13 mouse cellular contexts compared by ENCODE assay signal in the genomic region with DNA sequence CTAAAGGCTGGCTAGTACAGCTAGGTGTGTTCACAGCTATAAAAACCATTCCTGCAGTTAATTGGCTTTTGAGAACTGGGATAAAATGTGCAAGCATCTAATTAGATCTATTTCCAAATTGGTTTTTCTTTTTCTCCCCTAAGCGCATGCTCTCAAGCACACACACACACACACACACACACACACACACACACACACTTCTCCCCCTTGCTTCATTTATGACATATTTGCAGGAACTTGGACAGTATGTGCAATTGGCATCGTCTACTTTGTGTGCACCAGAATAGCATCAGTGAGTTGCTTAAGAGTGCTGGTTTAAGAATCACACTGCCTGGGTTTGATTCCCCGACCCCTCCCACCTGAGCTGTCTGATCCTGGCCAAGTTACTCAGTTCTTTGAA.
DNase-seq lines count a peak whose midpoint lies in the region; ATAC-seq and TF ChIP-seq lines count a peak whose summit lies in the region.
"Had no signal": no experiment of that assay in that cellular context is flagged by ENCODE, and none has a peak within 500 bp of the region (broad histone marks: within the 10 kb centered on the region; RNA-seq: fewer than 3 reads in every experiment).

No protein-coding gene starts in this region.

- ATAC-seq in cerebellum, adult (ENCODE audit: insufficient number of reproducible peaks, low FRiP score, low TSS enrichment) = no peak
- no peak for ATAC-seq in hindbrain, embryonic 15.5 days (ENCODE audit: low FRiP score, low read depth)
- no peak for ATAC-seq in hindbrain, embryonic 12.5 days (ENCODE audit: low FRiP score)
- ATAC-seq in neural tube, embryonic 13.5 days (ENCODE audit: low read depth) = 0 out of 2 replicates have a peak, but pooled peaks have one; percentile 13
- ATAC-seq in neural tube, embryonic 14.5 days (ENCODE audit: low read depth) = peak; percentile 13; the same call in 1 of the 2 replicates
- ATAC-seq: intestine, embryonic 16.5 days; liver, embryonic 12.5 days had no signal

- H3K9ac ChIP-seq in hindbrain, embryonic 15.5 days = no peak overlapping the region
- H3K9ac ChIP-seq in hindbrain, embryonic 12.5 days = no peak overlapping the region
- H3K9ac ChIP-seq in neural tube, embryonic 13.5 days = no peak overlapping the region
- no peak overlapping the region for H3K9ac ChIP-seq in neural tube, embryonic 14.5 days (replicated peaks; ENCODE audit: low read depth, low read length)
- H3K9ac ChIP-seq: liver, embryonic 12.5 days had no signal

- 23% methylated on average over 3 of the region's 3 CpGs for WGBS in cerebellum, adult 2 months
- WGBS in hindbrain, embryonic 15.5 days = 60% methylated on average over 3 of the region's 3 CpGs
- WGBS in hindbrain, embryonic 12.5 days = 87% methylated on average over 3 of the region's 3 CpGs
- 72% methylated on average over 3 of the region's 3 CpGs for WGBS in neural tube, embryonic 13.5 days
- WGBS in neural tube, embryonic 14.5 days = 66% methylated on average over 3 of the region's 3 CpGs

- H3K4me2 ChIP-seq in hindbrain, embryonic 15.5 days = no peak overlapping the region
- no peak overlapping the region for H3K4me2 ChIP-seq in hindbrain, embryonic 12.5 days (replicated peaks)
- H3K4me2 ChIP-seq in neural tube, embryonic 13.5 days = no peak overlapping the region
- no peak overlapping the region for H3K4me2 ChIP-seq in neural tube, embryonic 14.5 days (ENCODE audit: low read depth, low read length)
- H3K4me2 ChIP-seq: liver, embryonic 12.5 days had no signal

- peaks cover 21% of the 10 kb centered on the region; the same call in 1 of the 2 replicates for H3K4me1 ChIP-seq in cerebellum, adult 2 months (ENCODE audit: control insufficient read depth, insufficient read depth, low read length)
- H3K4me1 ChIP-seq in hindbrain, embryonic 15.5 days (replicated peaks) = peaks cover 33% of the 10 kb centered on the region
- H3K4me1 ChIP-seq in hindbrain, embryonic 12.5 days = peaks cover 11% of the 10 kb centered on the region
- peaks cover 59% of the 10 kb centered on the region for H3K4me1 ChIP-seq in neural tube, embryonic 13.5 days (replicated peaks)
- H3K4me1 ChIP-seq in neural tube, embryonic 14.5 days (ENCODE audit: control insufficient read depth, insufficient read depth, low read length) = peaks cover 14% of the 10 kb centered on the region; the same call in 1 of the 2 replicates
- H3K4me1 ChIP-seq: liver, embryonic 12.5 days had no signal

- H3K27me3 ChIP-seq in cerebellum, adult 2 months (ENCODE audit: control insufficient read depth, insufficient read depth, low read length) = no peaks in the 10 kb centered on the region
- H3K27me3 ChIP-seq in hindbrain, embryonic 15.5 days = no peaks in the 10 kb centered on the region
- H3K27me3 ChIP-seq in hindbrain, embryonic 12.5 days = no peaks in the 10 kb centered on the region
- H3K27me3 ChIP-seq in neural tube, embryonic 13.5 days = no peaks in the 10 kb centered on the region
- H3K27me3 ChIP-seq in neural tube, embryonic 14.5 days (ENCODE audit: control insufficient read depth, insufficient read depth, low read length) = no peaks in the 10 kb centered on the region
- H3K27me3 ChIP-seq: liver, embryonic 12.5 days had no signal

- H3K4me3 ChIP-seq in cerebellum, adult 2 months (replicated peaks; ENCODE audit: insufficient read depth, low read depth, low read length) = no peak overlapping the region
- no peak overlapping the region for H3K4me3 ChIP-seq in hindbrain, embryonic 15.5 days
- no peak overlapping the region for H3K4me3 ChIP-seq in hindbrain, embryonic 12.5 days
- H3K4me3 ChIP-seq in neural tube, embryonic 13.5 days = no peak overlapping the region
- H3K4me3 ChIP-seq in neural tube, embryonic 14.5 days (ENCODE audit: low read depth, low read length) = no peak overlapping the region
- H3K4me3 ChIP-seq: liver, embryonic 12.5 days; myocyte had no signal

- H3K36me3 ChIP-seq in hindbrain, embryonic 15.5 days = no peaks in the 10 kb centered on the region
- H3K36me3 ChIP-seq in hindbrain, embryonic 12.5 days = no peaks in the 10 kb centered on the region
- no peaks in the 10 kb centered on the region for H3K36me3 ChIP-seq in neural tube, embryonic 13.5 days
- no peaks in the 10 kb centered on the region for H3K36me3 ChIP-seq in neural tube, embryonic 14.5 days (ENCODE audit: control insufficient read depth, insufficient read depth, low read length)
- H3K36me3 ChIP-seq: liver, embryonic 12.5 days had no signal

- no peaks in the 10 kb centered on the region for H3K9me3 ChIP-seq in hindbrain, embryonic 15.5 days
- no peaks in the 10 kb centered on the region for H3K9me3 ChIP-seq in hindbrain, embryonic 12.5 days (replicated peaks)
- no peaks in the 10 kb centered on the region for H3K9me3 ChIP-seq in neural tube, embryonic 13.5 days
- H3K9me3 ChIP-seq in neural tube, embryonic 14.5 days (ENCODE audit: control insufficient read depth, low read length) = no peaks in the 10 kb centered on the region
- H3K9me3 ChIP-seq: liver, embryonic 12.5 days had no signal

- no peak for TF ChIP-seq POLR2A in cerebellum, adult 2 months (IDR thresholded peaks at IDR 0.05; ENCODE audit: borderline replicate concordance, insufficient read depth, low read length)

- no peak for DNase-seq in cerebellum, adult 2 months
- DNase-seq in neural tube, embryonic 10.5 days (ENCODE audit: extremely low spot score, low spot score) = no peak
- no peak for DNase-seq in retina, embryonic 14.5 days (ENCODE audit: low spot score)
- DNase-seq: thymus, adult 2 months had no signal

- TF ChIP-seq CTCF in cerebellum, adult 2 months (IDR thresholded peaks at IDR 0.05; ENCODE audit: borderline replicate concordance, insufficient read depth, low read depth, low read length) = no peak

- H3K27ac ChIP-seq in cerebellum, adult 2 months (ENCODE audit: insufficient read depth, low read length) = peak overlapping the region; percentile 65; the same call in 1 of the 2 replicates
- H3K27ac ChIP-seq in hindbrain, embryonic 15.5 days (replicated peaks) = peak overlapping the region; percentile 50; the same call in 1 of the 2 replicates
- H3K27ac ChIP-seq in hindbrain, embryonic 12.5 days = no peak overlapping the region
- peak overlapping the region; percentile 80 for H3K27ac ChIP-seq in neural tube, embryonic 13.5 days (replicated peaks)
- peak overlapping the region; percentile 69; the same call in 1 of the 2 replicates for H3K27ac ChIP-seq in neural tube, embryonic 14.5 days (ENCODE audit: low read depth, low read length)
- H3K27ac ChIP-seq: liver, embryonic 12.5 days; macrophage had no signal

Comparison
In these comparisons a context has a peak if more than half of its experiments do, and no peak if none do; other contexts are left out.
1. ATAC-seq: peak in neural tube, embryonic 13.5 days (single experiment) and neural tube, embryonic 14.5 days (single experiment); none in cerebellum, adult (single experiment), hindbrain, embryonic 15.5 days (single experiment) and hindbrain, embryonic 12.5 days (single experiment).